Mouse (Mus musculus) large intestine, adult 2 months (tissue): ENCODE measurements around the gene Prss53. TPM values are rescaled to one million over a fixed set of nuclear protein-coding genes. Genes with fewer than 3 reads are reported as not detected.

Experiments
- DNase-seq: peaks from one replicate; pipeline ENCODE4 v3.0.0-alpha.2; 2012; ENCODE audit warnings: low read depth, low spot score
- WGBS: fragments of 180-500 bp; shearing (Covaris S2); methylation state at CpG from one replicate; pipeline ENCODE4 v1.1.7; 2018; 5-methylcytosine and 5-hydroxymethylcytosine counted together
- polyA plus RNA-seq: library from polyadenylated mRNA; depleted of rRNA; stranded (reverse); fragments of >200 nt; gene quantifications from 2 replicates; pipeline ENCODE4 v1.2.3, GENCODE M21; 2012; rRNA removed

Prss53 gene
- 0.80 and 1.1 TPM in 2 replicates for polyA plus RNA-seq

GRCm38 (mm10) chr7:127890798-127891197 lies at the start of gene Prss53:
Gene Prss53, minus strand, starts transcription at chr7:127890970.
- 15% methylated on average over 4 of the region's 4 CpGs for WGBS
- DNase-seq = no peak

GRCm38 (mm10) chr7:127936216-127936884 lies 45.6 kb upstream of the Prss53 start:
- no peak for DNase-seq
- WGBS = 60% methylated on average over 18 of the region's 18 CpGs

- DNase-seq = no peak
- WGBS = under 1% methylated on average over 38 of the region's 38 CpGs
These were observed 45.0 kb upstream of the Prss53 start for GRCm38 (mm10) chr7:127935748-127936159.

GRCm38 (mm10) chr7:127935028-127935722 lies 44.4 kb upstream of the Prss53 start:
- no peak for DNase-seq
- WGBS = 6% methylated on average over 32 of the region's 32 CpGs

- DNase-seq = no peak
- 86% methylated on average over 5 of the region's 5 CpGs for WGBS
These were observed 43.3 kb upstream of the Prss53 start for GRCm38 (mm10) chr7:127934075-127934474.

GRCm38 (mm10) chr7:127932273-127933031 lies 41.7 kb upstream of the Prss53 start:
- DNase-seq = no peak
- 22% methylated on average over 13 of the region's 13 CpGs for WGBS

GRCm38 (mm10) chr7:127931351-127932135 lies 40.8 kb upstream of the Prss53 start:
- WGBS = 15% methylated on average over 13 of the region's 13 CpGs
- DNase-seq = no peak

GRCm38 (mm10) chr7:127930636-127931035 lies 39.9 kb upstream of the Prss53 start:
- DNase-seq = no peak
- WGBS = 32% methylated on average over 5 of the region's 5 CpGs

- 22% methylated on average over 6 of the region's 6 CpGs for WGBS
- DNase-seq = no peak
These were observed 39.2 kb upstream of the Prss53 start, which contains the start of gene Prss8 for GRCm38 (mm10) chr7:127929923-127930322. Gene Prss8, minus strand, starts transcription at chr7:127930104.

- WGBS = 25% methylated on average over 5 of the region's 5 CpGs
- DNase-seq = no peak
These were observed 37.8 kb upstream of the Prss53 start for GRCm38 (mm10) chr7:127928596-127928995.

- WGBS = 56% methylated on average over 11 of the region's 11 CpGs
- DNase-seq = no peak
These were observed 37.0 kb upstream of the Prss53 start for GRCm38 (mm10) chr7:127927726-127928125.

GRCm38 (mm10) chr7:127926846-127927245 lies 36.1 kb upstream of the Prss53 start:
- no peak for DNase-seq
- 53% methylated on average over 11 of the region's 11 CpGs for WGBS

- WGBS = 49% methylated on average over 8 of the region's 8 CpGs
- DNase-seq = no peak
These were observed 35.3 kb upstream of the Prss53 start for GRCm38 (mm10) chr7:127926066-127926465.

- WGBS = 37% methylated on average over 5 of the region's 5 CpGs
- DNase-seq = no peak
These were observed 34.5 kb upstream of the Prss53 start for GRCm38 (mm10) chr7:127925252-127925651.

GRCm38 (mm10) chr7:127923714-127924113 lies 32.9 kb upstream of the Prss53 start:
- 35% methylated on average over 5 of the region's 5 CpGs for WGBS
- DNase-seq = no peak

GRCm38 (mm10) chr7:127922451-127923275 lies 31.9 kb upstream of the Prss53 start:
- 21% methylated on average over 6 of the region's 6 CpGs for WGBS
- no peak for DNase-seq

- DNase-seq = no peak
- 47% methylated on average over 8 of the region's 8 CpGs for WGBS
These were observed 30.7 kb upstream of the Prss53 start for GRCm38 (mm10) chr7:127921516-127921915.

GRCm38 (mm10) chr7:127919290-127919689 lies 28.5 kb upstream of the Prss53 start:
- no peak for DNase-seq
- 81% methylated on average over 7 of the region's 7 CpGs for WGBS

GRCm38 (mm10) chr7:127918203-127918602 lies 27.4 kb upstream of the Prss53 start:
- no peak for DNase-seq

More at GRCm38 (mm10) chr7:127918203-127918602, 27.4 kb upstream of the Prss53 start:
- 48% methylated on average over 3 of the region's 3 CpGs for WGBS
